Comparison of ENCODE assay signal across 22 mouse cellular contexts in the genomic region with DNA sequence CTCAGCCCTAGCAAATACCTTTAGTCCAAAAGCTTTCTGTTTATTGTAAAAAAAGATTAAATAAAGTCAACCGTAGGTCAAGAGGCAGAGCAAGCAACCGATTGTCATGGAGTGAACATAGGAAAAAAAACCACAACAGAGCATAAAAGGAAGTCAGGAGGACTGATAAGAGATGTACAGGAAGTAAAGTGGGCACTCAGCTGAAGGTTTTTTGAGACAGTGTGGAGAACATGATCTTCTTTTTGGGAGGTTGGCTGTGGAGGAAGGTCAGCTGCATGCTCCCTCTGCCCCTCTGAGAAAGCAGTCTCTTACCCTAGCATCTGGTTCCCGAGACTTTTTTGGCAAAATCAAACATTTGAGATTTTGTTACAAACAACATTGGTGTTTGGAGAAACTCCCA.
"Had no signal": no experiment of that assay in that cellular context is flagged by ENCODE, and none has a peak within 500 bp of the region (broad histone marks: within the 10 kb centered on the region; RNA-seq: fewer than 3 reads in every experiment).

No protein-coding gene starts in this region.

- H3K27me3 ChIP-seq: lung, embryonic 15.5 days; midbrain, embryonic 12.5 days; neural tube, embryonic 13.5 days; neural tube, embryonic 15.5 days had no signal

- DNase-seq: liver, postnatal 0 days; lung, adult 2 months; lung, postnatal 14 days; lung, postnatal 36 days; midbrain, embryonic 14.5 days; retina, postnatal 1 day; right cerebral cortex, adult 18-20 months; right cerebral cortex, postnatal 25 days; right cerebral cortex, postnatal 4 days; spleen, adult 18-20 months; thymus, adult 18-20 months; thymus, postnatal 14 days; thymus, postnatal 36 days had no signal

- H3K27ac ChIP-seq: lung, embryonic 15.5 days; macrophage; midbrain, embryonic 10.5 days; midbrain, embryonic 12.5 days; neural tube, embryonic 13.5 days; neural tube, embryonic 15.5 days had no signal

- H3K9me3 ChIP-seq: lung, embryonic 15.5 days; midbrain, embryonic 10.5 days; midbrain, embryonic 12.5 days; neural tube, embryonic 13.5 days; neural tube, embryonic 15.5 days had no signal

- H3K9ac ChIP-seq: liver, postnatal 0 days; lung, embryonic 15.5 days; midbrain, embryonic 12.5 days; neural tube, embryonic 13.5 days; neural tube, embryonic 15.5 days had no signal

- H3K4me3 ChIP-seq: lung, embryonic 15.5 days; midbrain, embryonic 10.5 days; midbrain, embryonic 12.5 days; myocyte; neural tube, embryonic 13.5 days; neural tube, embryonic 15.5 days had no signal

- H3K36me3 ChIP-seq: lung, embryonic 15.5 days; midbrain, embryonic 10.5 days; midbrain, embryonic 12.5 days; neural tube, embryonic 13.5 days; neural tube, embryonic 15.5 days had no signal

- ATAC-seq: liver, postnatal 0 days; lung, postnatal 0 days; midbrain, embryonic 16.5 days had no signal

- H3K4me1 ChIP-seq: lung, embryonic 15.5 days; midbrain, embryonic 10.5 days; midbrain, embryonic 12.5 days; neural tube, embryonic 13.5 days; neural tube, embryonic 15.5 days had no signal
